Mouse (Mus musculus): Measurements from ENCODE around the gene Traf2. TPM values are rescaled to one million over a fixed set of nuclear protein-coding genes. Genes with fewer than 3 reads are reported as not detected.

Traf2 gene
- polyA plus RNA-seq, 1 experiment, result 19.6 TPM

- no peak for DNase-seq (ENCODE audit: low read depth, low spot score)
- WGBS, result 67% methylated on average over 20 of the region's 20 CpGs
Observed at GRCm38 (mm10) chr2:25501593-25502486, 44.9 kb downstream of the Traf2 start, which contains the start of gene C8g. Gene C8g (minus strand): TSS chr2:25501719.

- under 1% methylated on average over 39 of the region's 44 CpGs for WGBS
- peak; percentile 84 for DNase-seq (ENCODE audit: low read depth, low spot score)
Observed at GRCm38 (mm10) chr2:25500576-25501405, 45.9 kb downstream of the Traf2 start, which contains the start of gene Fbxw5. Gene Fbxw5 (plus strand): TSS chr2:25500750.

- DNase-seq (ENCODE audit: low read depth, low spot score), result no peak
- WGBS, result 59% methylated on average over 6 of the region's 6 CpGs
Observed at GRCm38 (mm10) chr2:25500071-25500575, 46.6 kb downstream of the Traf2 start.

GRCm38 (mm10) chr2:25498622-25499478 lies 47.9 kb downstream of the Traf2 start:
- DNase-seq (ENCODE audit: low read depth, low spot score), result no peak
- 78% methylated on average over 15 of the region's 15 CpGs for WGBS

GRCm38 (mm10) chr2:25497846-25498575 lies 48.7 kb downstream of the Traf2 start:
- DNase-seq (ENCODE audit: low read depth, low spot score), result no peak

GRCm38 (mm10) chr2:25496462-25496861 lies 50.3 kb downstream of the Traf2 start:
- 42% methylated on average over 4 of the region's 4 CpGs for WGBS
- DNase-seq (ENCODE audit: low read depth, low spot score), result no peak

More at GRCm38 (mm10) chr2:25497846-25498575, 48.7 kb downstream of the Traf2 start:
- 55% methylated on average over 6 of the region's 6 CpGs for WGBS

- 82% methylated on average over 5 of the region's 5 CpGs for WGBS
- DNase-seq (ENCODE audit: low read depth, low spot score), result no peak
Observed at GRCm38 (mm10) chr2:25493476-25493961, 53.2 kb downstream of the Traf2 start, which contains the start of gene Lcn12. Gene Lcn12 (minus strand): TSS chr2:25493911.

- 88% methylated on average over 5 of the region's 5 CpGs for WGBS
- no peak for DNase-seq (ENCODE audit: low read depth, low spot score)
Observed at GRCm38 (mm10) chr2:25492988-25493387, 53.8 kb downstream of the Traf2 start.

GRCm38 (mm10) chr2:25488671-25489068 lies 58.1 kb downstream of the Traf2 start:
- DNase-seq (ENCODE audit: low read depth, low spot score), result no peak
- WGBS, result 68% methylated on average over 7 of the region's 7 CpGs

GRCm38 (mm10) chr2:25487965-25488670 lies 58.6 kb downstream of the Traf2 start:
- no peak for DNase-seq (ENCODE audit: low read depth, low spot score)
- WGBS, result 56% methylated on average over 6 of the region's 6 CpGs

- 30% methylated on average over 11 of the region's 11 CpGs for WGBS
- no peak for DNase-seq (ENCODE audit: low read depth, low spot score)
Observed at GRCm38 (mm10) chr2:25484901-25485647, 61.7 kb downstream of the Traf2 start.

GRCm38 (mm10) chr2:25482969-25483368 lies 63.8 kb downstream of the Traf2 start:
- DNase-seq (ENCODE audit: low read depth, low spot score), result no peak
- WGBS, result 26% methylated on average over 7 of the region's 7 CpGs

GRCm38 (mm10) chr2:25480541-25480940 lies 66.2 kb downstream of the Traf2 start:
- WGBS, result 92% methylated on average over 1 of the region's 1 CpGs
- DNase-seq (ENCODE audit: low read depth, low spot score), result no peak

- WGBS, result 51% methylated on average over 10 of the region's 10 CpGs
- DNase-seq (ENCODE audit: low read depth, low spot score), result no peak
Observed at GRCm38 (mm10) chr2:25479551-25480311, 67.0 kb downstream of the Traf2 start.

GRCm38 (mm10) chr2:25477967-25478675 lies 68.6 kb downstream of the Traf2 start:
- WGBS, result 95% methylated on average over 3 of the region's 3 CpGs
- DNase-seq (ENCODE audit: low read depth, low spot score), result no peak

GRCm38 (mm10) chr2:25477541-25477940 lies 69.2 kb downstream of the Traf2 start:
- DNase-seq (ENCODE audit: low read depth, low spot score), result no peak
- WGBS, result 88% methylated on average over 8 of the region's 8 CpGs

Measured in large intestine, adult 2 months (tissue).